8 mouse cellular contexts compared by ENCODE assay signal in the genomic region with DNA sequence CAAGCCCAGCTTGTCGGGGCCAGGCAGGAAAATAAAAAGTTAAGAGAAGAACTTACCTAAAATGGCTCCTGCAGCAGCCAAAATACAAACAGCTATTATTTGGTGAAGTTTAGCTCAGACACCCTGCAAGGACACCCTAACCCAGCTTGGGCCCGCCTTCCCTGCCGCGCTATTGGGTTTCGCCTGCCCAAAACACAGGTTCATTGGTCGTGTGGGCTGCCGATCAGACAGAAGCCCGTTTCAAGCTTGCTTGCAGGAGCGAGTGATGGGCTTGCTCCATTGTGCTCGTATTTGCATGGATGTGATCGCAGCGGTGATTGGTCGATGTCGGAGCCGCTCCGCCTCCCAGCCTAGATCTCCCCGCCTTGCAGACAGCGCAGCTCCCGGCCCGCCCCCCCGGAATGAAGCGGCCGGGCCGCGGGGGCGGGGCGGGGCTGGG. TPM values are rescaled to one million over a fixed set of nuclear protein-coding genes. Genes with fewer than 3 reads are reported as not detected.
DNase-seq lines count a peak whose midpoint lies in the region; ATAC-seq and TF ChIP-seq lines count a peak whose summit lies in the region.

A gene (minus strand): TSS at position 143 of the 439 bp plus-strand sequence.

- H3K27ac ChIP-seq in hindbrain, embryonic 13.5 days = peak within 1 kb of the TSS; percentile 98

- peak; percentile 99 for ATAC-seq in Patski
- ATAC-seq in hindbrain, embryonic 13.5 days (ENCODE audit: low FRiP score) = peak; percentile 99

- H3K4me2 ChIP-seq in hindbrain, embryonic 13.5 days = peak within 1 kb of the TSS; percentile 67

- peak within 1 kb of the TSS; percentile 95 for H3K9ac ChIP-seq in hindbrain, embryonic 13.5 days

- CTCF ChIA-PET in Patski (lab: Charles Lee) = interaction anchor here (1.3 kb wide), 2 partner anchors 12 to 21 kb away, joined by 3 read pairs; no protein-coding TSS in a partner anchor

- peak; percentile 98 for DNase-seq in Patski (ENCODE audit: low read depth, low spot score)
- peak; percentile 99 for DNase-seq in cerebellum, postnatal 14 days
- DNase-seq in frontal cortex, postnatal 14 days (ENCODE audit: low spot score in 2 of 2) = peak; percentile 99
- DNase-seq in layer of hippocampus, postnatal 25 days (ENCODE audit: extremely low spot score in 1 of 2, low spot score in 1 of 2) = peak; percentile 92 to 96
- peak; percentile 99 for DNase-seq in lung, postnatal 25 days (ENCODE audit: low spot score)
- peak; percentile 99 for DNase-seq in retina, embryonic 14.5 days (ENCODE audit: low spot score)
- peak; percentile 98 for DNase-seq in thymus, postnatal 4 days

- POLR2A ChIA-PET in Patski (lab: Charles Lee) = no interaction called here

- under 1% methylated on average over 22 of the region's 27 CpGs for WGBS in hindbrain, embryonic 13.5 days

- H3K4me3 ChIP-seq in hindbrain, embryonic 13.5 days = peak within 1 kb of the TSS; percentile 95

- 0 out of 2 replicates have a peak, but pooled peaks cover 3% of the 10 kb centered on the region for H3K36me3 ChIP-seq in hindbrain, embryonic 13.5 days

- peaks cover 37% of the 10 kb centered on the region for H3K4me1 ChIP-seq in hindbrain, embryonic 13.5 days (replicated peaks)

- H3K27me3 ChIP-seq in Patski = no peaks in the 10 kb centered on the region
- no peaks in the 10 kb centered on the region for H3K27me3 ChIP-seq in hindbrain, embryonic 13.5 days

- in situ Hi-C loops in Patski (cut with MboI; ENCODE audit: low pct_unique_long_range_greater_than_20kb) = no loop called here

- TF ChIP-seq CTCF in Patski (IDR thresholded peaks at IDR 0.05) = no peak

- H3K9me3 ChIP-seq in hindbrain, embryonic 13.5 days = no peaks in the 10 kb centered on the region

RNA-seq across cellular contexts. Expression of the gene that starts here (rescaled TPM):
- polyA plus RNA-seq in Patski (2021) = 23.2 TPM
- 38.5 and 40.2 TPM in 2 replicates for polyA plus RNA-seq in hindbrain, embryonic 13.5 days (2015; fragmentation: Nextera tagmentation; extraction: Ambion mirVana)
- total RNA-seq in layer of hippocampus, postnatal 25 days (2021) = 10 to 100 TPM; 46.8 to 70.6 TPM

Comparison
In these comparisons a context has a peak if more than half of its experiments do, and no peak if none do; other contexts are left out.
1. Peak in every context shown above with its lines: DNase-seq, ATAC-seq, H3K4me3 ChIP-seq and H3K27ac ChIP-seq.